Comparison of ENCODE assay signal across 13 mouse cellular contexts in the genomic region with DNA sequence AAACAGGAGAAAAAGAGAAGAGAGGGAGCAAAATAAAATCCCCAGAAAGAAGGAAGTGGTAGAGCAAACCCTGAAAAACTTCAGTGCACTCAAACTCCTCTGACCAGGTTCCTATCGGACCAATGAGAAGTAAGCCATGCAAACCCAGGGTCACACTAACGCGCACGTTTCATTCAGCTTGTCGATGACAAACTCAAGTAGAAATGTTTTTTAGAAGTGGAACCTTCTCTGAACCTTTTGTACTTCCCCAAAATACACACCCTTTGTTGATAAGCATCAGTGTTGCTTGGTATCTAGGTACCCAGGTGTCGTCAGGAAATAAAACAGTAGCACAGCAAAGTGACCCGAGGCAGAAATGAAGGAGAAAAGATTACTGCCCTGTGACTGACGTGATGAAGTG. TPM values are rescaled to one million over a fixed set of nuclear protein-coding genes. Genes with fewer than 3 reads are reported as not detected.
DNase-seq lines count a peak whose midpoint lies in the region; ATAC-seq lines count a peak whose summit lies in the region.
"Had no signal": no experiment of that assay in that cellular context is flagged by ENCODE, and none has a peak within 500 bp of the region (broad histone marks: within the 10 kb centered on the region; RNA-seq: fewer than 3 reads in every experiment).

No protein-coding gene starts in this region.

- no peak overlapping the region for H3K4me3 ChIP-seq in heart, embryonic 16.5 days (ENCODE audit: low read length)
- H3K4me3 ChIP-seq in liver, embryonic 11.5 days (ENCODE audit: low read depth, low read length): no peak overlapping the region; the same call in 1 of the 2 replicates
- H3K4me3 ChIP-seq: hindbrain, embryonic 15.5 days; lung, embryonic 15.5 days; midbrain, embryonic 15.5 days had no signal

- 0 out of 2 replicates have a peak, but pooled peaks have one; percentile 14 for ATAC-seq in heart, embryonic 16.5 days (replicated peaks; ENCODE audit: extremely low read depth, insufficient read depth, low FRiP score)
- ATAC-seq in CD4-positive, CD25-positive, alpha-beta regulatory T cell, adult 4 months: peak; percentile 86
- no peak for ATAC-seq in liver, embryonic 11.5 days (replicated peaks; ENCODE audit: low FRiP score)
- ATAC-seq: midbrain, embryonic 15.5 days had no signal

- no peaks in the 10 kb centered on the region for H3K27me3 ChIP-seq in heart, embryonic 16.5 days (ENCODE audit: control insufficient read depth, insufficient read depth, low read length)
- no peaks in the 10 kb centered on the region for H3K27me3 ChIP-seq in liver, embryonic 11.5 days (replicated peaks; ENCODE audit: control insufficient read depth, insufficient read depth, low read length)
- H3K27me3 ChIP-seq: hindbrain, embryonic 15.5 days; lung, embryonic 15.5 days; midbrain, embryonic 15.5 days had no signal

- intact Hi-C loops in heart, postnatal 36 days (cut with DNase I): no loop called here

- H3K9ac ChIP-seq in heart, embryonic 16.5 days (ENCODE audit: low read length): no peak overlapping the region
- no peak overlapping the region for H3K9ac ChIP-seq in liver, embryonic 11.5 days (ENCODE audit: low read depth, low read length)
- H3K9ac ChIP-seq: hindbrain, embryonic 15.5 days; lung, embryonic 15.5 days; midbrain, embryonic 15.5 days had no signal

- no peaks in the 10 kb centered on the region for H3K4me1 ChIP-seq in heart, embryonic 16.5 days (ENCODE audit: control insufficient read depth, insufficient read depth, low read length)
- H3K4me1 ChIP-seq in liver, embryonic 11.5 days (replicated peaks; ENCODE audit: control insufficient read depth, insufficient read depth, low read length): no peaks in the 10 kb centered on the region

- peak overlapping the region; percentile 36 for H3K4me2 ChIP-seq in heart, embryonic 16.5 days (ENCODE audit: low read depth, low read length)
- peak overlapping the region; percentile 36 for H3K4me2 ChIP-seq in liver, embryonic 11.5 days
- H3K4me2 ChIP-seq: hindbrain, embryonic 15.5 days; lung, embryonic 15.5 days; midbrain, embryonic 15.5 days had no signal

- H3K9me3 ChIP-seq in heart, embryonic 16.5 days (replicated peaks; ENCODE audit: control insufficient read depth, low read length): no peaks in the 10 kb centered on the region
- no peaks in the 10 kb centered on the region for H3K9me3 ChIP-seq in liver, embryonic 11.5 days (ENCODE audit: control insufficient read depth, low read length)
- H3K9me3 ChIP-seq: hindbrain, embryonic 15.5 days; lung, embryonic 15.5 days; midbrain, embryonic 15.5 days had no signal

- WGBS in heart, embryonic 16.5 days: 41% methylated on average over 8 of the region's 8 CpGs
- 45% methylated on average over 8 of the region's 8 CpGs for WGBS in liver, embryonic 11.5 days

- H3K27ac ChIP-seq in heart, embryonic 16.5 days (ENCODE audit: low read length): no peak overlapping the region
- no peak overlapping the region for H3K27ac ChIP-seq in liver, embryonic 11.5 days (ENCODE audit: low read depth, low read length)
- H3K27ac ChIP-seq: hindbrain, embryonic 15.5 days; lung, embryonic 15.5 days; midbrain, embryonic 15.5 days had no signal

- no peaks in the 10 kb centered on the region for H3K36me3 ChIP-seq in heart, embryonic 16.5 days (ENCODE audit: control insufficient read depth, insufficient read depth)
- H3K36me3 ChIP-seq in liver, embryonic 11.5 days (ENCODE audit: control insufficient read depth, insufficient read depth, low read length): no peaks in the 10 kb centered on the region
- H3K36me3 ChIP-seq: hindbrain, embryonic 15.5 days; lung, embryonic 15.5 days; midbrain, embryonic 15.5 days had no signal

- DNase-seq in heart, postnatal 36 days: no peak
- DNase-seq in liver, embryonic 11.5 days (ENCODE audit: low spot score): no peak
- DNase-seq in natural killer cell, adult 2 months (ENCODE audit: low spot score in 2 of 2): peak; percentile 71 to 74
- no peak for DNase-seq in adrenal gland, postnatal 4 days (ENCODE audit: low spot score in 2 of 2)
- DNase-seq in Muller cell, postnatal 12 days (ENCODE audit: inconsistent ontology term): no peak
- DNase-seq in adrenal gland, postnatal 10 days: no peak
- DNase-seq: cerebellum, postnatal 14 days; kidney, postnatal 14 days had no signal

RNA-seq across cellular contexts. Expression of a gene that starts 20.9 kb away (rescaled TPM):
- polyA plus RNA-seq in heart, embryonic 16.5 days (2015; fragmentation: Nextera tagmentation; extraction: Ambion mirVana): 2.4 and 7.2 TPM in 2 replicates
- under 1 TPM; 0.86 to 0.92 TPM for total RNA-seq in heart, postnatal 36 days (2021)
- polyA plus RNA-seq in CD4-positive, CD25-positive, alpha-beta regulatory T cell, adult 4 months (2017; shearing (Covaris generic)): 100 to 1,000 TPM; 365 to 377 TPM
- polyA plus RNA-seq in liver, embryonic 11.5 days (2014; fragmentation: Nextera tagmentation; extraction: Ambion mirVana): 6.4 and 7.4 TPM in 2 replicates
- total RNA-seq in adrenal gland, postnatal 4 days (2021): 1 to 10 TPM; 1.2 to 2.3 TPM
- total RNA-seq in adrenal gland, postnatal 10 days (2021): 1 to 10 TPM; 2.9 to 4.3 TPM

Comparison
In these comparisons a context has a peak if more than half of its experiments do, and no peak if none do; other contexts are left out.
1. DNase-seq: peak in natural killer cell, adult 2 months (2 of 2); none in heart, postnatal 36 days (0 of 2), liver, embryonic 11.5 days (single experiment), adrenal gland, postnatal 4 days (0 of 2), Muller cell, postnatal 12 days (single experiment) and adrenal gland, postnatal 10 days (single experiment).